Mouse (Mus musculus): ENCODE data around the gene Fa2h.

The Fa2h gene

DNA sequence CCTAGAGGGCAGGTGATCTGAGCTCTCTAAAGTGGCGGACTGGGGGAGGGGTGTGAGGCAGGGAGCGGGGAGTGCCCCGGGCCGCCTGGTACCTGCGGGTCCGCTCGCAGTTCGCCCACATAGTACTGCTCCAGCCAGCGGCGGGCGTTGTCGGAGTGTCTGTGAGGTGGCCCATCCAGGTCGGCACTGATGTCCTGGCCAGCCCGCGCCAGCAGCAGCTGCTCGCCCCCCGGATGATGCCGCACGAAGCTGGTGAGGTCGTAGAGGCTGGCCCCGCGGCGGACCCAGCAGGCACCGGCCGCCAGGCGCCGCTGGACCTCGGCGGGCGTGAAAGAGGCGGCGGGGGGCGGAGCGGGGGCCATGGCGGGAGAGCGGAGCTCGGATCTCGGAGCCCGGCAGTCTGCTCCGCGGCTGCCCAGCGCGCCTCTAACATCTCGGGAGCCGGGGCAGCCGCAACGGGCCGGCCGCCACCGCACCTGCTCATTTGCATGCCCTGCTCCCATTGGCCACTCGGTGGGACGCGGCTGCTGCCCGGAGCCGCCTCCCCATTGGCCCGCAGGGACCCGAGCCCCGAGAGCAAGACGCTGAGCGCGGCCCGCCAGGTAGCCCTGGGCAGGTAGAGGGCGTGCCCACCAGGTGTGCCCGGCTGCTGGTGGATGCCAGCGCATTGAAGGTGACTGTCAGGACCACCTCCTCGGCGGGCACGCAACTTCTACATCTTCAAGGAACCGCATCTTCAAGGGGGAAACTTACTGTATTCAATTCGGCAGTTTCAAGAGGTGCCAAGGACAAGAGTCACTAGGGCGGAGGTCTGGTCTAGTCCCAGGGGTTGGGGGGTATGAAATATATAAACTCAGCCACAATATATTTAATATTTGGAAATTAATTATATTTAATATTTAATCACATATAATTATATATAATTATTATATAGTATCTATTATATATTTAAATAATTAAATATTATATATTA lies at the start of gene Fa2h:
Gene Fa2h, minus strand, starts transcription at position 434 of the 973 bp plus-strand sequence.
- in situ Hi-C loops (cut with MboI; ENCODE audit: low sequenced_read_pairs) = no loop called here

DNA sequence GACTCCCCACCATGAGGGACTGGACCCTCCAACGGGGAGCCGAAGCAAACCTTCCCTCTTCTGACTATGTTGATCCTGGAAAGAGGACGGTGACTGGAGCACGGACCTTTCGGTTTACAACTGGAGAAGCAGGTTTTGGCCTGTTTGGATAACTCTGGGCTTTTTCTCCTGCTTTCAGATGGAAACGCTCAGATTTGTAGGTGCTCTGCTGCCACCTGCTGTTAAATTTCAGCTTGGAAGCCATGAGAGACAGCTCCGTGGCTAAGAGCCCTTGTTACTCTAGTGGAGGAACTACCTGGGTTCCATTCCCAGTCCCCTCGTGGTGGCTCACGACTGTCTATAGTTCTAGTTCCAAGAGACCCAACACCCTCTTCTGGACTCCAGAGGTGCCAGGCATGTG lies 45.6 kb upstream of the Fa2h start:
- in situ Hi-C loops (cut with MboI; ENCODE audit: low sequenced_read_pairs) = no loop called here

DNA sequence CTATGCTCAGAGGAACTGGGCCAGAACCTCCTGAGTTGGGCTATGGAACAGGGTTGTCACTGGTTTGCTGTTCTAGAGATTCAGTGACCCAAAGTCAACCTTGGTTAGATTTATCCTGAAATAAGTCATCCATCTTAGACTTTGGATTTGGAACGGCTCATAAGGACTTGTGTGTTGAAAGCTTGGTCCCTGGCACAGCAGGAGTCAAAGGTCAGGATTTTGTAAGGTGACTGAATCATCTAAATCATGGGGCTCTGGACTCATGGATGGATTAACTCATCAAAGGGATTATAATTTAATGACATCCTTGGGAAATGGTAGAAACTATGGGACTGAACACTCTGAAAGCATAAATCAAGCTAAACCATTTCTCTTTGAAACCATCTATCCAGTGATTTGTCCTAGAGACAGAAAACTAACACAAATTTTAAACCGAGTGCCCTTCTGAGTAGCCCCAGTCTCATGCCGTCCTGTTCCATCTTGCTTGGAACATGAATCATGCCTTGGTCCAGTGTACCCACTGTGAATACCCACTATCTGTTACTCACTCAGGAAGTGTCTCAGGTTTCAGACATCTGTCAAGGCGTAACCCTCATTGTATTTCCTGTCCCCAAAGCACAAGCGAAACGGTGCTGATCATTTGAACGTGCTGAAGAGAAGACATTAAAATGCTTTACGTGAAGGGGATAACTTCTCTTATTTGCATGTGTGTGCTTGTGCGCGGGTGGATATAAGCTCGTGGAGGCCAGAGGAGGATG lies 41.6 kb upstream of the Fa2h start:
- in situ Hi-C loops (cut with MboI; ENCODE audit: low sequenced_read_pairs) = no loop called here

DNA sequence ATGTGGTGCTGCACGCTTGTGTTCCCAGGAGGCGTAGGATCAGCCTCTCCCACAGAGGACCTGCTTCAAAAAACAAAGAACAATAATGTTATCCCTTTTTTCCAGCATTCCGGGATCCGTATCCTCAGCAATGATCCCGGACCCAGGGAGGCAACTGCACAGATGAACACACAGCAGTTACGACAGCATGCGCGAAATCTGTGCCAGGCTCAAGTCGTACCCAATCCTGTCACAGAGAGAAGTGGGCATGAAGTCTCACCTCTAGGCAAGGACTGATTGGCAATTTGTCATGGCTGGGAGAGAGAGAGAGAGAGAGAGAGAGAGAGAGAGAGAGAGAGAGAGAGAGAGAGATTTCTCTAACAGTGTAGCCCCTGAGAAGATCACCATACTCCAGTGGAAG lies 31.0 kb upstream of the Fa2h start:
- in situ Hi-C loops (cut with MboI; ENCODE audit: low sequenced_read_pairs) = no loop called here

DNA sequence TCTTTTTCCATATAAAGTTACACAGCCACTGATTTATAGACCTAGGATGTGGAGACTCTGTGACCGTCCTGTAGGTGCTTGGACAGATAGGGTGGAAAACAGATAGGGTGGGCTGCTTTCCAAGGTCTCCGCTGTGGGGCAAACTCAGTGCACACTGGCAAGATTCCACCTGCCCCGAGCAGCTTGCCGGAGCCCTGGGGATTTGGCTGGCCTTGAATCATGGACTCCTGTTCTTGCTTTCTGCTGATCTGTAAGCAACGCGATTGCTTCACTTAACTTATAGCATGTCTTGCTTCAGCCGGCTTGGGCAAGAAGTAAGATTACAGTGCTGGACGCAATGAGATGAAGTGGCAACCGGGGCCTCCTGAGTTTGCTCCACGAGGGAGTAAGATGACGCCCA lies 30.6 kb upstream of the Fa2h start:
- in situ Hi-C loops (cut with MboI; ENCODE audit: low sequenced_read_pairs) = no loop called here

GRCm38 (mm10) chr8:111422614-111423013 lies 29.0 kb upstream of the Fa2h start:
- in situ Hi-C loops (cut with MboI; ENCODE audit: low sequenced_read_pairs) = no loop called here

- in situ Hi-C loops (cut with MboI; ENCODE audit: low sequenced_read_pairs) = no loop called here
These were observed 25.5 kb upstream of the Fa2h start for GRCm38 (mm10) chr8:111419171-111419570.

GRCm38 (mm10) chr8:111418601-111419000 lies 25.0 kb upstream of the Fa2h start:
- in situ Hi-C loops (cut with MboI; ENCODE audit: low sequenced_read_pairs) = no loop called here

DNA sequence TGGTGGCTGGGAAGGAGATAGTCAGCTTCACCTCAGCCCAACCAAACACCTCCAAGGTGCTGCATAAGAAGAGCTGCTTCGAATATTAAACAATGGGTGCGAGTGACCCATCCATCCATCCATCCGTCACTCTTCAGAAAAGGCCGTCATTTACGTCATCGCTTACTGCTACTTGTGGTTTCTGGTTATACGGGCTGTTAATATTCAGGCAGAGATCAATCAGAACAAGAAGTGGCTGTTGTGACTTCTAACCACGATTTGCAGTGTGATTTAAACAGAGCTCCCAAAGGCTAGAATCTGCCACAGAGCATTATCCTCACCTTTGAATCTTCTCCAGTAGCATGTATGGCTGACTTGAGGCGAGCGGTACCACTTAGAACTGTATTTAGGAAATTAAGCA lies 23.6 kb upstream of the Fa2h start:
- in situ Hi-C loops (cut with MboI; ENCODE audit: low sequenced_read_pairs) = no loop called here

- in situ Hi-C loops (cut with MboI; ENCODE audit: low sequenced_read_pairs) = no loop called here
These were observed 9.8 kb upstream of the Fa2h start for GRCm38 (mm10) chr8:111403391-111403790.

- in situ Hi-C loops (cut with MboI; ENCODE audit: low sequenced_read_pairs) = no loop called here
These were observed 2.4 kb downstream of the Fa2h start for GRCm38 (mm10) chr8:111391268-111391667.

- in situ Hi-C loops (cut with MboI; ENCODE audit: low sequenced_read_pairs) = no loop called here
These were observed 2.8 kb downstream of the Fa2h start for GRCm38 (mm10) chr8:111390837-111391236.

- in situ Hi-C loops (cut with MboI; ENCODE audit: low sequenced_read_pairs) = no loop called here
These were observed 4.0 kb downstream of the Fa2h start for GRCm38 (mm10) chr8:111389581-111389980.

DNA sequence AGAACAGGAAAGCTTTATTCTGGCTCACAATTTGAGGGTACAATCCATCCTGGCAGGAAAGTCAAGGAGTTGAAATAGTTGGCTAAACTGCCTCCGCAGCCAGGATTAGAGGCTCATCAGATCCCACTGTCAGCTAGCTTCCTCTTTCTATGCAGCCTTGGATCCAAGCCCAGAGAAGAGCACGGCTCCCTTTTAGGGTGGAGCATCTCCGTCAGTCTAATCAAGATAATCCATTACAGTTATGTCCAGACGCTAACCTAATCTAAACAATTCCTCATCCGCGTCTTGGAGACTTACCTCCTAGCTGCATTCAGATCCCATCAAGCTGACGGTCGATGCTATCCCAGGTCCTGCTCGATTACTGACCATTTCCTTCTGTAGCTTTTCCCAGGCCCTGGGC lies 7.7 kb downstream of the Fa2h start:
- in situ Hi-C loops (cut with MboI; ENCODE audit: low sequenced_read_pairs) = no loop called here

DNA sequence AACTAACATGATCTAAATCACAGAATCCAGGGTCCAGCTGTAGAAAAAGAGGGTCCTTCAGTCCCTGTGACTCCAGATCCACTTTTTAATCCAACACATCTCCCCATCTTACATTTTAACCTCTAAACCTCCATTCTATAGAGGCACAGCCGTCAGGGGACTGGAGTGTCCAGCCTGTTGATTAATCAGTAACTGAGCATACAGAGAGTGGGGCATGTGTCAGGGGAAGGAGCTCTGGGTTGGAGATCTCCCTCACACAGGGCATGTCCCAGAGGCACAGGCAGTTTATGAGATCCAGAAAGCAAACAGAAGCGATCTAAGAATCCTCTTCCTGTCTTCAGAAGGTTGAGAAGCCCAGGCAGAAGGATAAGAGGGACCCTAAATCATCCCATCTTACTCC lies 9.0 kb downstream of the Fa2h start:
- in situ Hi-C loops (cut with MboI; ENCODE audit: low sequenced_read_pairs) = no loop called here

GRCm38 (mm10) chr8:111375192-111375591 lies 18.4 kb downstream of the Fa2h start:
- in situ Hi-C loops (cut with MboI; ENCODE audit: low sequenced_read_pairs) = no loop called here

DNA sequence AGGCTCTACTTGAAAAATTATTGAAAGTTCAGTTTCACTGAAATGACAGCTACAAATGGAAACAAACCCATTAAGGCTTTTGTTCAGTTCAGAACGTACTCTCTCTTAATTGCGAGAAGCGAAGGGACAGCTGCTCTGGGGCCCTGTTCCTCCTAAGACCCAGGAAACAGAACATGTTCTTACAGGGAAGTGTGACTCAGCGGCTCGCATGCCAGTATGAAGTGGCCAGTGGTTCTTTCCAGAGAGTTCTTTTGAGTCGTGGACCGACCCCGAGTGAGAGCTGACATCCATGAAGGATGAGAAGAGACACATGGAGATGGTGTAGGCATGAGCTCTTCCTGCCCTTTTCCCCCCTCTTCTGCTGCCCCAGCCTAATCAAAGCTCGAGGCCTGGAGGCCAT lies 23.9 kb downstream of the Fa2h start:
- in situ Hi-C loops (cut with MboI; ENCODE audit: low sequenced_read_pairs) = no loop called here

- in situ Hi-C loops (cut with MboI; ENCODE audit: low sequenced_read_pairs) = no loop called here
These were observed 26.3 kb downstream of the Fa2h start for GRCm38 (mm10) chr8:111367350-111367749.

DNA sequence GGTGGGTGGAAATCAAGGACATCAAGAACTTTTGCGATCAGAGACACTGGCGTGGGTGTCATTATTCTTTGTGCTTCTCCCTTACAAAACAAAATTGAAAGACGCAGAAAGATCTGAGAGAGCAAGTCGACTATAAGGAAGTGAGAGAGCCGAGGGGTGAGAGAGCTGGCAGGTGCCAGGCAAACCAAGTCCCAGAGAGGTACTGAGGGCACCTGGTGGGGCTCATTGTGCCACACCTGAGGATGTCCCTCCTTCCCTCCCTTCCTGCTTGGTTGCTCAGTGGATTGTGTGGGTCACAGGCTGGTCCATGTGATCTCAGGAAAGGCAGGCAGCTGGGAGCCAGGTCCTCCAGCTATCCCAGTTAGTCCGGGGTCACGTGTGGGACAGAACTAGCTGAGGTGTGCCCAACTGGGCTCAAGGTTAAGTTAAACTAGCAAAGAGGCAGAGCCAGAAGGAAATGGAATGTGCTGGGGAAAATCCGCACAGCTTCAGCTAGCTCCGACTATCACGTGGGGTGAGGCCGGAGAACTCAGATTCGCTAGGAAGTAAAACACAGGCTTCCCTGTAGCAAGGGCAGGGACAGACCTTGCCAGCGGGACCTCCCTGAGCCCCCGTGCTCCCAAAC lies 26.9 kb downstream of the Fa2h start:
- in situ Hi-C loops (cut with MboI; ENCODE audit: low sequenced_read_pairs) = no loop called here

DNA sequence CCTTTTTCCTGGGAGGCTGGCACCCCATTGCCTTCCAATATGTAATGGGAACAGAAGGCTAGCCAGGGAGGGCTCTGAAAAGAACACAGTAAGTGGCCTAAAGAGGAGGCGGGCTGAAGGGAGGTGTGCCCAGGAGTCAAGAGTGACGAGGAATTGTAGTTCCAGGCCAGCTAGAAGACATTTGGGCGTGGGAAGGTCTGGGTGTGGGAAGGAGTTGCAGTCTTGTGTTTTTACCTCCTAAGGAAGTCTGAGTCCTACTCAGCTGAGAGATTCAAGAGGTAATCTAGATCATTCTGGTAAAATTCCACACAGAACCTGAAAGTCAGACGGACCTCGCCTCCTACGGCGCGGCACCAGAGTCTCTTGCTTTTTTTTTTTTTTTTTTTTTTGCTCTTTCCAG lies 30.1 kb downstream of the Fa2h start:
- in situ Hi-C loops (cut with MboI; ENCODE audit: low sequenced_read_pairs) = no loop called here

- in situ Hi-C loops (cut with MboI; ENCODE audit: low sequenced_read_pairs) = no loop called here
These were observed 32.9 kb downstream of the Fa2h start for GRCm38 (mm10) chr8:111360579-111361209.

Measured in CH12F3 (cell line).